Mouse (Mus musculus) c-Kit-positive CD71-positive TER-119-positive erythroid progenitor cells, embryonic 14.5 days (primary cell): Measurements from ENCODE around the gene Bhlhe40.

Experiments used
- DNase-seq: peaks from one replicate; pipeline ENCODE4 v3.0.0-alpha.2; 2013; ENCODE audit warnings: low spot score

Bhlhe40 gene

DNA sequence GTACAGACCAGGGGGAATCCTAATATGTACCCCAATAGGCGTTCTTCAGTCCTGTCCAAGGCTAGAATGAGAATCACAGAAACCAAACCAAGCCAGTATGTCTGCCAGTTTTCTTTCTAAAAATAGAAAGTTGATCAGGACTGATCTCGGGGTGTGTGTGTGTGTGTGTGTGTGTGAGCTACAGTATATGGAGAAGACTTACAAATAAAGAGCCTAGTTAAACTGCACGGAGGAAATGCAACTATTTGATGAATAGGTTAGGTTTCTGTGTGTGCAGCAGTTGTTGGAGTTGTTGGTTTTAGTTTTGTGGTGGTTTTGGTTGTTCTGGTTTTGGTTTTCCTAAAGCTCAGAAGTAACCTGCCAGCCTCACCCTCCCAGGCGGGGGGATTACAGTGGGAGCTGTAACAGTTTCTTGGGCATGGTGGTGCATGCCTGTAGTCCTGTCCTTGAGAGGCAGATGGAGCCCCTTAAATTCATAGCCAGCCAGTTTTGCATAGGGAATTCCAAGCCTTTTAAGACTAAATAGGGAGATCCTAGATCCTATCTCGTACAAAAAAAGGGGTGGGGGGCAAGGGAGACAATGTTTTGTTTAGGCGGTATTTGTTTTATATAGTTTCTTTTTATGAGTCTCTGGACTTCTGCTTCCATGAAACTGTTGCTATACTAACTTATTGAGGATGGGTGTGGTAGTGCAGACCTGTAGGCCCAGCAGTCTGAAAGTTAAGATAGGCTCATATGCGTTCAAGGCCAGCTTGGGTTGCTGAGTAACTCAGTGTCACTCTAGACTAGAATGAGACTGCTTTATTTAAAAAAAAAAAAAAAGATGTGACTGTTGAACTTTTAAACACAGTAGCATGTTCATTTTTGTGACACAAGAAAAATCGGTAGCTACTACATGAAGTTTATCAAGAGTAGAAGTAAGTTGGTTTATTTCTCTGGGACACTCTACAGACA lies 3.1 kb downstream of the Bhlhe40 start:
- DNase-seq = no peak

DNA sequence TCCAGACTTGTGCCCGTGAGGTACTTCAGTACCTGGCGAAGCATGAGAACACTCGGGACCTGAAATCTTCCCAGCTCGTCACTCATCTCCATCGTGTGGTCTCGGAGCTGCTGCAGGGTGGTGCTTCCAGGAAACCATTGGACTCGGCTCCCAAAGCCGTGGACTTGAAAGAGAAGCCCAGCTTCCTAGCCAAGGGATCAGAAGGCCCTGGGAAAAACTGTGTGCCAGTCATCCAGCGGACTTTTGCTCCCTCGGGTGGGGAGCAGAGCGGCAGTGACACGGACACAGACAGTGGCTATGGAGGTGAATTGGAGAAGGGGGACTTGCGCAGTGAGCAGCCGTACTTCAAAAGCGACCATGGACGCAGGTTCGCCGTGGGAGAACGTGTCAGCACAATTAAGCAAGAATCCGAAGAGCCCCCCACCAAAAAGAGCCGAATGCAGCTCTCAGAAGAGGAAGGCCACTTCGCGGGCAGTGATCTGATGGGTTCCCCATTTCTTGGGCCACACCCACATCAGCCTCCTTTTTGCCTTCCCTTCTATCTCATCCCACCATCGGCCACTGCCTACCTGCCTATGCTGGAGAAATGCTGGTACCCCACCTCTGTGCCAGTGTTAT lies 4.2 kb downstream of the Bhlhe40 start:
- DNase-seq = no peak

DNA sequence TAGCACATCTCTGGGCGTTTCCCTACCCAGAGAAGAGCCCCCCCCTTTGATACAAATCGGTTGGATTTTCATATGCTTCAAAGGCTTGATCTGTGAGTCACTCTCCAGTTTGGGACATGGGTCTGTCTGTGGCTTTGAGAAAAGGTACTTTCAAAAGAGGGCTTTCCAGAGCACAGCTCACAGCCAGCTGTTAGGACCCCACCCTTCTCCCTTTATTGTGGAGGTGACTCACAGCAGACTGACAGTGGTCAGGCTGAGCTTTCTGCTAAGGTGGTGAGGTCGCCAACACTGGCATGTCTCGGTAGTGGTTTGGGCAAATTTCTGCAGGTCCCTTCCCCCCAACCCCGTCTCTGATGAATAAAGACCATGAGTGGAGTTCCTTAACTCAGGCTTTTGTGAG lies 5.2 kb downstream of the Bhlhe40 start:
- DNase-seq = no peak

DNA sequence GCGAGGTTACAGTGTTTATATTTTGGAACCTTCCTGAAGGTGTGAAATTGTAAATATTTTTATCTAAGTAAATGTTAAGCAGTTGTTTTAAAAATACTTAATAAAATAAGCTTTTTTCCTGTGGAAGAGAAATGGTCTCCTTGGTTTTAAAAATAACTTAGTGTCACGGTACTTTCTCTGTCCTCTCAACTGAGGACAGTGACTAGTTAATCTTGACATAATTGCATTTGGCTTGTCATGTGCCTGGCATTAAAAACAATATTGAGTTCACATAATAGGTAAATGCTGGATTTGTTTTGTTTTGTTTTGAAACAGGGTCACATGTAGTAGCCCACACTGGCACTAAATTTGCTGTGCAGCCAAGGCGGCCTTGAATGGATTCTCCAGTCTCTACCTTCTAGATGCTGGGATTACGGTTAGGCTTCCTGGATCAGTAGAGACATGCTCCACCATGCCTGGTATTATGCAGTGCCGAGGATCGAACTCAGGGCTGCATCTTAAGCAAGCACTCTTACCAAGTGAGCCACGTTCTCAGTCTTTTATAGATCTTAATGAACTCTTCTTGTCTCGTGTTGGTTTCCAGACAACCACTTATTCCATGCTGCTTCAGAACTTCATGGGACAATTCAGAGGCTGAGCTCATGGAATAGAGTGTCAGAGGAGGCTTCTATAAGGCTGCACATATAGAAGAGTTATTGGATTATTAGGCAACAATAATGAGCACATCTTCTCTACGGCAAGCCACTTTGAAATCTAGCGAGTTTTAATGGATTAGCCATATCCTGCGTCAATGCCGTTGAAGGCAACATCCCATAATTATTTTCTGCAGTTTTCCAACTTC lies 6.4 kb downstream of the Bhlhe40 start:
- no peak for DNase-seq

DNA sequence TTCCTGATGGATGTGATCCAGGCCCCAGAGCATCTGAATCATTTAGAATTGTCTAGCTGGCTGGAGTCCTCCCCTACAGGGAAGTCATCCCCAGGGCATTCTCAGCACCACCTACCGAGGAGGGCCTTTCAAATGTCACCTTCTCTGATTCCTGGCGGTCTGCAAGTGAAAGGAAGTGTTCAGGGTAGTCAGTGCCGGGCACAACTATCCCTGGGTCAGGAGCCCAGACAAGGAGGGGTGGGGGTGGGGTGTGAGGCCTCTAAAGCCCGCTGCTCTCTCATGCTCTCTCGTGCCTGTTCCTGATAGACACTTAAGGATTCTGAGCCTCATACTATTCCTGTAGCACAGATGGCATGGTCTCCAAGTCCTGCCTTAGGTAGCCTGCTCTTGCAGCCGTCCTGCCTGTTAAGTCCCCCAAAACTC lies 7.2 kb downstream of the Bhlhe40 start:
- DNase-seq = no peak

DNA sequence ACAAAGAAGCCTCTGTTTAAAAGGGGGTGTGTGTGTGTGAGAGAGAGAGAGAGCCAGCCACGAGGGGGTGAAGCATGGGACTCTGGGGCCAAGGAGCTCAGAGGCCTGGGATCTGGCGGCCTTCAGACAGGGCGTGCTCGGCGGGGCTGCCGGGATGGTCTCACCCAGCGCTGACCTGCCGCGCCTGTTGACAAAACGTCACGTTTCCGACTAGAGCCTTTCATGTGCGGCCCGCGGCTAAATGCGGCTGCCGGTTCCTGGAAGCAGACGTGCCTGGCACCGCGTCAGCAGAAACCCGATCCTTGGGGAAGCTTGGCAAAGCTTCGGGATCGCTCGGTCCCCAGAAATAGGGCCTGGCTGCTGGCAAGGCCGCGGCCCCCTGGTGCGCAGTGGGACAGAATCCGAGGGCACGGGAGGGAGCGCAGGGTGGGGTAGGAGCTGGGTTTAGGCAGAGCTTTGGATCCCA lies 7.9 kb downstream of the Bhlhe40 start:
- no peak for DNase-seq

DNA sequence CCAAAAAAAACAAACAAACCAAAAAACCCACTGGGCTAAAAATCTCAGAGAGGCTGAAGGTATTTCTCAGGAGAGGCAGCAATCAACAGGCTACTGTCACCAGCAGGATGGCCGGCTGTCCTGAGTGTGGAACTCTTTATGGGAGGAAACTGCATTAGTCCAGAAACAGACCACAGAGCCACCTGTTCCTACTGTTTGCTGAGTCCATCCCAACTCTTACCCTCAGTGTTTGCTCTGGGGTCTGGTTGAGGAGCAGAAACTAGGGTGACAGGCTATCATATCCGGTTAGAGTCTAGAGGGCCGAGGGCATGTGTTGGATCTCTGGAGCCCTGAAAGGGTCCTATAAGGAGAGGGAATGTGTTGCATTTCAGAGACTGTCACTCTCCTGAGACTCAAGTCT lies 9.8 kb downstream of the Bhlhe40 start:
- no peak for DNase-seq

DNA sequence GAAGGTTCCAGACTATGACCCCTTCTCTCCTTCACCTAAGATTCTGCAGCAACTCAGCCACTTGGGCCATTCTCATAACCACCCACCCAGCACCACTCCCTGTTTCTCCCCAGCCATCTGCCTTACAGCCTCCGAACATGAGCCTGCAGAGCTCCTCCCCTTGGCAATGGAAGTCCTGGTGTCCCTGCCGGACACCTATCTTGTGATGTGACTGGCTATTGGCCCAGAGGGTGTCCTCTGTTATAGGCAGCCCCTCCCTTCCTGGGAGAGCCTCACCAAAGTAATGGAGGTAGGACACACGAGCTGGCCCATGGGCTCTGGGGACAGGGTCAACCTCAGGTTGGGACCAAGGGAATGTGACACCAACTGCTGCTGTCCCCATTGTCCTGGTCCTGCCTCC lies 10.4 kb downstream of the Bhlhe40 start:
- no peak for DNase-seq

DNA sequence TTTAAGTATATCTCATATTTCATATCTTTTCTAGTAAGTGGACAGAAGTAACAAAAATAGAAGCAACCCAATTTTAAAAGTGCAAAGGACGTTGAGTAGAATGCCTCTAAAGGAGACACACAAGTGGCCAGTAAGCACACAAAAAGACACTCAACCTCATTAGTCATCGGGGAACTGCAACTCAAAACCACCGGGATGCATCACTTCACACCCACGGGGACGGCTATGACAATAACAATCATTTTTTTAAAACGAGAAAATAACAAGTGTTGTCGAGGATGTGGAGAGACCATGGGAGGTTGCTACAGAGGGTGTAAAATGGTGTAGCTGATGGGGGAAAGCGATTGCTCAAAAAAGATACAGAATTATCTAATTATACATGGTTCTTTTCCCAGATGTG lies 11.7 kb downstream of the Bhlhe40 start:
- DNase-seq = no peak

DNA sequence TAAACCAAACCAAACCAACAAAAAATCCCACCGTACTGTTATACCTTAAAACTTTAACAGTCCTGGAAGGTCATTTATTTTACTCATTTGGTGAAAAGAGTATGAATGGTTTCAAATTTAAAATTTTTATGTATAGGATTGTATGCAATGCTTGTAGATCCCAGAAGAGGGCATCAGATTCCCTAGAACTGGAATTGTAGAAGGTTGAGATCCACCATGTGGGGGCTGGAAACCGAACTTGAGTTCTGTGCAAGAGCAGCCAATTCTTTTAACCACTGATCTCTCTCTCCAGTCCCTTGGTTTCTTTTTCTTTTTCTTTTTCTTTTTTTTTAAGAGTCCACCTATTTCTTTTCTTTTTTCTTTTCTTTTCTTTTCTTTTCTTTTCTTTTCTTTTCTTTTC lies 13.8 kb downstream of the Bhlhe40 start:
- DNase-seq = no peak

DNA sequence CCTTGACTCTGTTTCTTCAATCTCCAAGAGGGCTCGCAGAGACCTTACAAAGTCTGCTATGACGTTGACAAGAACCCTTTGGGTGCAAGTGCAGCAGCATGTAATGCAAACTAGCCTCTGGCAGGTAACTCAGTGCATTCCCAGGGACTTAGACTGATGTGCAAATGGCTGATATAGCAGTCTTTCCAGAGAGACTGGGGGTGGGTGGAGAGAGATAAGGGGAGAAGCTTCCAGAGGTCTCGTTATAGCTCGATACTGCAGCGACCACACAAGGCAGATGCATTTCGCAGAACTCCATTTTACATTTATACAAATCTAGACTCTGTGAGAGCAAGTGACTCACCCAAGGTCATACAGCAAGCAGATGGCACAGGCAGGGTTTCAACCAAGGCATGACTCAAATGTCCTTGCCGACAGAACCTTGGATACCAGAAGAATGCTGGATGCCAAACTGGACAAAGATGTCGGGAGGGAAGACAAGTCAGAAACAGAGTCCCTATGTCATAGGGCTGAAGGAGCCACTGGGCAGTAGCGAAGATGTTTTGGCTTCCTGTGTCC lies 16.4 kb downstream of the Bhlhe40 start:
- no peak for DNase-seq

DNA sequence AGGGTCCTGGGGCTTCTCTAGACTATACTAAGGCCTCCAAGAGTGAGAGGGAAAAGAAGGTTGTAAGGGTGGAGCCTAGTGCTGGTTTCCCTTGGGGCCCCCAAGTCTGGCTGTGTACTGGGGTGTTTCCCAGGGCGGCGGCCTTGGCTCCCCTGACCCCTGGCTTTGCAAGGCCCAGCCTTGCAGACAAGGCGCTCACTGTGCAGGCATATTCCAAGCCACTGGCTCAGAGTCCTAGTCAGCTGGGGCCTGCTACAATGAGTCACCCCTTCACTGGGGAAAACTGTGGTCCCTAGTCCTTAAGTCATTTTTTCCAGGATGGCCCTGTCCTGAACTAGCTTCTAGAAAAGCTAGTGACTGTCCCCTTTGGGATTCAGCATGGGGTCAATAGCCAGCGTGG lies 17.3 kb downstream of the Bhlhe40 start:
- DNase-seq = no peak

DNA sequence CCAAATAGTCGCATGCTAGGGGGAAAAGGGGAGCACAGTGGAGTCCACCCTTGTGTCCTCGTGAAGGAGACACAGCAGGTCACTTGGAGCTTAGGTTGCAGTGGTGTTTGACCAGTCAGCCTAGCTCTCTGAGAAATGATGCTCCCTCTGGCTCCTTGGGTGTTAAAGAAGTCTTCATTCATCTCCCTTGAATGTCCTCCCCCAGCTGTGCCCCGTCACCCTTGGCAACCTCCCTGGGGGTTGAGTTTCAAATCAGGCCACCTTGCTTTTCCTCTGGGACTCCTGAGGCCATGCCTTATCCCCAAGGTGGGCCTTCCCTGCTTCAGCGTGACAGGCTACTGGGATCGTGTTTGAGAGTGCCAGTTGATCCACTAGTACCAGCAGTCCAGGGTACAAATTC lies 17.8 kb downstream of the Bhlhe40 start:
- no peak for DNase-seq

DNA sequence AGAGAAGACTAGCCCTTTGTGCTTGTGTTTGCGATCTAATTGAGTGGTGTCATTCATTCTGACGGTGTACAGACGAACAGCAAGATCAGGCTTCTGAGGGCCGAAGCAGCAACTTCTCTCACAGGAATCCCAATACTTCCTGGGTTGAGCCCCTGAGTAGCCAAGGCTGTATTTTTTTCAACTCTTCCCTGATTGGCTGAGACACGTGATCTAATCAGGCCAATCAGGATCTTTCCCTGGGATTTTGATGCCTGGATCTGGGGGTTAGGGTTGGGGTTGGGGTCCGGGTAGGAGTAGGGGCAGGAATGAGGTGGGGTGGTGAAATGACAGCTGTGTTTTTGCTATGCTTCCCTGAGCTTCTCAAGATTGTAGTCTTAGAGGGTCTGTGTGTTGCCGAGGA lies 20.1 kb downstream of the Bhlhe40 start:
- DNase-seq = no peak

DNA sequence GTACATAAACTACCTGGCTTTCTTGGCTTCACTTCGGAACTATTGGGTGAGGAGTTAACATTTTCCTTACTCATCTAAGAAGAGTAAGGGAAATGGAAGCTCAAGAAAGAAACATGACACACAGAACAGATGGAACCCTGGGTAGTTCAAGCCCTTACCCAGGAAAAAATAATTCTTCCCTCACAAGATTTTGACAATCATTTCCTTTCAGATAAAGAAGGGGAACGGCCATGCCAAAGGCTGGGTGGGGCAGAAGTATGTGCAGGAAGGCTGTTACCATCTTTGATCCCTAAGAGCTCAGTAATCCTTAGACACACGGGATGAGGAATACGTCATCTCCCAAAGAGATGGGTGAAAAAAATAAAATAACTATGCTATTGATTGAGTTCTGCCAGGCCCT lies 20.7 kb downstream of the Bhlhe40 start:
- DNase-seq = no peak

DNA sequence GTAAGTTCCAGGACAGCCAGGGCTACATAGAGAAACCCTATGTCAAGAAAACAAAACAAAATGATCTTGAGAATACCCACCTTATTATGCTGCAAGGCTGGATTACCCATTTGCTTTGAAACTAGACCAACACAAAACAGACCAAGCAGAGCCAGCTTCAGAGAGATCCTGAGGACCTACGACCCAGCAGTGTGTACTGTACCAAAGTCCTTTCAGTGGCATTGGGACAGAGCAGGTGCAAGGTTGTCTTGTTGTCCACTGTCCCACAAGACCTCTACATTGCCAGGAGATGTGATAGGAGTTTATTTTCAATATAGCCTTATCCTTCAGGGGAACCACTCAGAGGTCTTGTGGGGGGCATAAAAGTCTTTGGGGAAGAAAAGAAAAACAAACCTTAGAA lies 22.7 kb downstream of the Bhlhe40 start:
- DNase-seq = no peak

DNA sequence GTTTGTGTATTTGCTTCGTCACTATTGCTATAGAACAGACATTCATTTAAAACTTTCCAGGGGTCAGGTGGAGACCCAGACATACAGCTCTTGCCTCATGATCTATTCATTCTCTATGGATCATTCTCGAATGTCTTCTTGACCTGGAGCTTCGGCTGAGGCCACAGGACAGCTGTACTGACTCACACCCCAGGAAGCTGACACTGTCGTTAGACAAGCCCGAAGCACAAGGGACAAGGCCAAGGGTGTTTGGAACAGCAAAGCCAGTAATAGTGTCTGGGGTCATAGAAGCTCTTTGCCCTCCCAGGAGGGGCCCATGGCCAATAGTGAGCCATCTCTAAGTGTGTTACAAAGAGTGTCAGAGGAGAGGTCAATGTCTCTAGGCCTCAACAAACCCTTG lies 24.0 kb downstream of the Bhlhe40 start:
- no peak for DNase-seq

DNA sequence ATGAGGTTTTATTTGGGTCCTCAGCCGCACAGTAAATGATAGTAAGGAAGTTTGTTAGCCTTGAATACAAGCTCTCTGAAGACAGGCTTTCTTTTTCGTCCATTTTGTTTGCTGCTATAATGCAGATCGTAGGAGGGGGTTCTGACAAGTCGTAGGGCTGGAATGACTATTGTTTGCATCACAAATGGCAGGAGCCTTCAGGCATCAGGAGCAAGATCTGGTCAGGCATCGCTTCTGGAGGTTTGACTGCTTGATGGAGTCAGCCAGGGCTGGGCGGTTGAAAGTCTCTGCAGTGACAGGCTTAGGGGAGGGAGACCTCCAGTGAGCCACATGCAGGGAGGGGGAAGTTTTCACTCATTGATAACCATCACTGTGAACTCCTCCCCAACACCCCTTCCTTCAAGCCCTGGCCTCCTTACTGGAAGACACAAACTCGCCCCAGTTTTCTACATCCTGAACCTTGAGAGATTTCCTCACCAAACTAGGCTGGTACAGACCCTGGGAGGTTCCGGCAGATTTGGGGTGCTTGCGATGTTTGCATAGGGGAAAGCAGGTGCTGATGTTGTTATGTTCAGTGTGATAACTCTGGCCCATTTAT lies 25.4 kb downstream of the Bhlhe40 start:
- no peak for DNase-seq

DNA sequence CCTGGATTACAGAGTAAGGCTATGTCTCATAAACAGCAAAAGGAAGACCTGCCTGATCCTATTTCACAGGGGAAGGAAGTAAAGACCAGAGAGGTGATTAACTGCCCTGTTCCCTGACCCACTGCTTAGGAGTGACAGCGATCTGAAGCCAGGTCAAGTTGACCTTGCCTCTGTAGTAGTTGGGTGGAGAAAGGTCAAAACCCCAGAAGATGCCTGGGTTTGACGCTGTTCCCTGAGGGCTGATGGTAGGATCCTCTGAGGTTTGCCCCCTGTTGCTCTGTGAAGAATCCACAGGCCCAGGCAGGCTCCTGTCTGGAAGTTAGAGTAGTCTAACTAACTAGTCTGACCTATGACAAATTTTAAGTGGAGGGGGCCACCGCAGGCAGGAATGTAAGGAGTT lies 26.5 kb downstream of the Bhlhe40 start:
- DNase-seq = no peak

DNA sequence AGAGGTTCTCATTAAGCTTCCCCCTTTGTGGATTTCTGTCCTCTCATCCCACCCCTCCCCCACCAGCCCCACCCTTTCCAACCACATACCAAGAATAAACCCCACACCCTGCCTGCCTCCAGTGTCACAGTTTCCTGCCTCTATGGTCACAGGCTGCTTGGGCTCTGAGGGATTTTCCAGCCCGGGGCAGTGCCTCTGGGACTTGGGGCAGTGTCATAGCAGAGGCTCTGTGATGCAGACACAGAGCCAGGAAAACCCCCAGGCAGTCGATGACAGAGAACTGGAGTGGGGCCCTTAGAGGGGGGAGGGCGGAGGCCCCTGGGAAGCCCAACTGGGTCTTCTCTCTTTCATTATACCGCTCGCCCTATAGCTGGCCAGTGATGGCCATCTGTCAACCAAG lies 27.9 kb downstream of the Bhlhe40 start:
- no peak for DNase-seq

DNA sequence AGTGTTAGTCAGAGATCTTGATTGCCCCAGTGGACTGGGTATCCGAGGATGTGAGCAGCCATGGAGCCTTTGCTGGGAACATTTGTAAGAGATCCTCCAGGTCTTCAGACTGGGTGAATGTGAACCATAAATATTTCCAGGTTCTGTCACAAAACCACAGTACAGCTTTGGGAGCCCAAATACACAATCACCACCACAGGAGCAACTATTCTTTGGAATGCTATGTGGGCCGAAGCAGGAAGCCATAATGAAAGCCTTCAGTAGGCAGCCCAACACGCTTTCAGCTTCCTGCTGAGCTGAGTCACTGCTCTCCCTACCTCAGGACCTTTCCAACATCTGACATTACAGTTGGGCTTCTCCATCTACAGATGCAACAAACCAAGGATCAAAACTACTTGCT lies 32.6 kb downstream of the Bhlhe40 start:
- DNase-seq = no peak
